Mouse (Mus musculus) brain, adult 2 months (tissue): ENCODE measurements around the gene Cacnb2.

ENCODE experiments used
- DNase-seq: peaks from one replicate; pipeline ENCODE4 v3.0.0; 2011; ENCODE audit warnings: low read depth, low spot score

Cacnb2 gene

GRCm38 (mm10) chr2:14873116-14873515 is 270.2 kb downstream of the Cacnb2 start:
- DNase-seq: peak; percentile 58

- peak; percentile 57 for DNase-seq
These were observed 270.9 kb downstream of the Cacnb2 start for GRCm38 (mm10) chr2:14873701-14874181.

- peak; percentile 57 for DNase-seq
These were observed 271.6 kb downstream of the Cacnb2 start for GRCm38 (mm10) chr2:14874281-14875037.

- no peak for DNase-seq
These were observed 272.2 kb downstream of the Cacnb2 start for GRCm38 (mm10) chr2:14875121-14875520.

GRCm38 (mm10) chr2:14875616-14876015 is 272.7 kb downstream of the Cacnb2 start:
- DNase-seq: peak; percentile 31

GRCm38 (mm10) chr2:14878953-14879352 is 276.1 kb downstream of the Cacnb2 start:
- no peak for DNase-seq

GRCm38 (mm10) chr2:14883460-14883859 is 280.6 kb downstream of the Cacnb2 start:
- no peak for DNase-seq

GRCm38 (mm10) chr2:14888406-14889195 is 285.7 kb downstream of the Cacnb2 start:
- DNase-seq: no peak

GRCm38 (mm10) chr2:14903837-14904236 is 300.9 kb downstream of the Cacnb2 start:
- DNase-seq: no peak

- DNase-seq: no peak
These were observed 302.0 kb downstream of the Cacnb2 start for GRCm38 (mm10) chr2:14904865-14905264.

GRCm38 (mm10) chr2:14907124-14907925 is 304.4 kb downstream of the Cacnb2 start:
- peak; percentile 16 for DNase-seq

- peak; percentile 51 for DNase-seq
These were observed 314.8 kb downstream of the Cacnb2 start for GRCm38 (mm10) chr2:14917585-14918247.

- DNase-seq: no peak
These were observed 327.0 kb downstream of the Cacnb2 start for GRCm38 (mm10) chr2:14929866-14930265.

- DNase-seq: no peak
These were observed 329.1 kb downstream of the Cacnb2 start for GRCm38 (mm10) chr2:14931968-14932367.

GRCm38 (mm10) chr2:14936492-14936891 is 333.6 kb downstream of the Cacnb2 start:
- peak; percentile 68 for DNase-seq

- DNase-seq: no peak
These were observed 339.4 kb downstream of the Cacnb2 start for GRCm38 (mm10) chr2:14942261-14942660.

- DNase-seq: no peak
These were observed 340.9 kb downstream of the Cacnb2 start for GRCm38 (mm10) chr2:14943691-14944357.

- DNase-seq: no peak
These were observed 350.2 kb downstream of the Cacnb2 start for GRCm38 (mm10) chr2:14953090-14953489.

GRCm38 (mm10) chr2:14960963-14961488 is 358.1 kb downstream of the Cacnb2 start:
- peak; percentile 37 for DNase-seq

GRCm38 (mm10) chr2:14961493-14961892 is 358.6 kb downstream of the Cacnb2 start:
- no peak for DNase-seq
